ENCODE assay signal across 8 mouse cellular contexts in the genomic region with DNA sequence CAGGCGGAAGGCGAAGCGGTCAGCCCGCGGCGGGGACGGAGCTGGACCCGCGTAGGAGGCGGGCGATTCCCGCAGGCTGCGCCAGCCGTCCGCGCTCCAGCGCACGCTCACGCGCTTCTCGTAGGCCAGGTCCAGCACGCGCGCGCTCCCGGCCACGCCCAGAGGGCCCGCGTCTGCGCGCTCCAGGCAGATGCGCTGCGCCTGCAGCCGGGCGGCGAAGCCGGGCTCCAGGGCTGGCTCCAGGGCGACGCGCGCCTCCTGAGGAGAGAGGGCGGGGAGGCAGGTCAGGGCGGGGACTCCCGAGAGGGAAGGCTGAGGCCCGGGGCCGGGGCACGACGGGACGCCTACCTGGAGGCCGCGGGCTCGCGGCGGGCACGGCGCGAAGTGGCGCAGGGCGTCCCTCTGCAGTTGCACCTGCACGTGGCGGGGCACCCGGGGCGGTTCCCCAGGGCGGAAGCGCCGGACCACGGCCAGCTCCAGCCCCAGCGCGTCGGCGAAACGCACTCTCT. TPM values are rescaled to one million over a fixed set of nuclear protein-coding genes. Genes with fewer than 3 reads are reported as not detected.
DNase-seq lines count a peak whose midpoint lies in the region; ATAC-seq and TF ChIP-seq lines count a peak whose summit lies in the region.

No protein-coding gene starts in this region.

- H3K9ac ChIP-seq in forebrain, embryonic 15.5 days (replicated peaks) = peak overlapping the region; percentile 88
- peak overlapping the region; percentile 46 for H3K9ac ChIP-seq in lung, embryonic 15.5 days

- no peaks in the 10 kb centered on the region for H3K9me3 ChIP-seq in forebrain, embryonic 15.5 days
- H3K9me3 ChIP-seq in lung, embryonic 15.5 days = no peaks in the 10 kb centered on the region

- H3K4me1 ChIP-seq in forebrain, embryonic 15.5 days = peaks cover 17% of the 10 kb centered on the region
- peaks cover 16% of the 10 kb centered on the region for H3K4me1 ChIP-seq in lung, embryonic 15.5 days
- peaks cover 8% of the 10 kb centered on the region for H3K4me1 ChIP-seq in thymus, adult 2 months (replicated peaks; ENCODE audit: control insufficient read depth, insufficient read depth, low read length)

- intact Hi-C loops in heart, postnatal 25 days (cut with DNase I) = no loop called here

- H3K4me2 ChIP-seq in forebrain, embryonic 15.5 days (replicated peaks) = peak overlapping the region; percentile 84
- H3K4me2 ChIP-seq in lung, embryonic 15.5 days = peak overlapping the region; percentile 100

- 0% methylated on average over 55 of the region's 72 CpGs for WGBS in forebrain, embryonic 15.5 days
- under 1% methylated on average over 71 of the region's 72 CpGs for WGBS in lung, embryonic 15.5 days
- WGBS in thymus, adult 2 months = under 1% methylated on average over 72 of the region's 72 CpGs

- peak overlapping the region; percentile 93 for H3K27ac ChIP-seq in forebrain, embryonic 15.5 days (replicated peaks)
- H3K27ac ChIP-seq in lung, embryonic 15.5 days = peak overlapping the region; percentile 77
- no peak overlapping the region for H3K27ac ChIP-seq in thymus, adult 2 months (ENCODE audit: control insufficient read depth, insufficient read depth, low read length)

- peak overlapping the region; percentile 80 for H3K4me3 ChIP-seq in forebrain, embryonic 15.5 days
- H3K4me3 ChIP-seq in lung, embryonic 15.5 days = peak overlapping the region; percentile 52
- H3K4me3 ChIP-seq in thymus, adult 2 months (ENCODE audit: control insufficient read depth, insufficient read depth, low read length) = peak overlapping the region; percentile 56

- H3K36me3 ChIP-seq in forebrain, embryonic 15.5 days = no peaks in the 10 kb centered on the region
- no peaks in the 10 kb centered on the region for H3K36me3 ChIP-seq in lung, embryonic 15.5 days
- H3K36me3 ChIP-seq in thymus, adult 2 months (ENCODE audit: control insufficient read depth, insufficient read depth, low read length) = no peaks in the 10 kb centered on the region

- ATAC-seq in forebrain, embryonic 15.5 days (replicated peaks) = peak; percentile 94
- peak; percentile 92 for ATAC-seq in lung, embryonic 15.5 days (ENCODE audit: borderline replicate concordance, extremely low read depth, low FRiP score, low TSS enrichment)

- H3K27me3 ChIP-seq in forebrain, embryonic 15.5 days = no peaks in the 10 kb centered on the region
- H3K27me3 ChIP-seq in lung, embryonic 15.5 days = peaks cover 7% of the 10 kb centered on the region; the same call in 1 of the 2 replicates
- H3K27me3 ChIP-seq in thymus, adult 2 months (ENCODE audit: control insufficient read depth, insufficient read depth, low read length) = no peaks in the 10 kb centered on the region; the same call in 1 of the 2 replicates

- TF ChIP-seq POLR2A in thymus, adult 2 months (IDR thresholded peaks at IDR 0.05; ENCODE audit: control insufficient read depth, extremely low read depth, insufficient read depth, low read length, poor library complexity) = 0 out of 2 replicates have a peak, but pooled peaks have one; percentile 12

- TF ChIP-seq CTCF in thymus, adult 2 months (IDR thresholded peaks at IDR 0.05; ENCODE audit: borderline replicate concordance, control insufficient read depth, extremely low read depth, insufficient read depth, low read length, poor library complexity) = no peak

- DNase-seq in ES-CJ7 (ENCODE audit: low read depth, low spot score) = peak; percentile 91
- DNase-seq in cerebellum, adult 11-12 months = peak; percentile 96
- peak; percentile 80 for DNase-seq in heart, postnatal 25 days (ENCODE audit: low spot score)
- DNase-seq in layer of hippocampus, adult 8-10 months (ENCODE audit: low spot score in 2 of 2) = peak; percentile 74 to 89
- peak; percentile 89 for DNase-seq in ovary, adult 18-20 months (ENCODE audit: low spot score)
- DNase-seq in thymus, adult 2 months = peak; percentile 80

RNA-seq across cellular contexts. Expression of gene Ppp1r3e, which starts 0.8 kb away (rescaled TPM):
- 1.7 and 2.3 TPM in 2 replicates for polyA plus RNA-seq in forebrain, embryonic 15.5 days (2015; fragmentation: Nextera tagmentation; extraction: Ambion mirVana)
- 1 to 10 TPM; 3.0 to 3.6 TPM for total RNA-seq in heart, postnatal 25 days (2021)
- 10 to 100 TPM; 18.2 to 23.0 (median 22.2) TPM for total RNA-seq in layer of hippocampus, adult 8-10 months (2022)
- polyA plus RNA-seq in lung, embryonic 15.5 days (2015; fragmentation: Nextera tagmentation; extraction: Ambion mirVana) = 1.1 and 1.6 TPM in 2 replicates
- 14.3 and 18.2 TPM in 2 replicates for polyA plus RNA-seq in thymus, adult 2 months (2012; rRNA removed)

RNA-seq across cellular contexts. Expression of gene Homez, which starts 5.8 kb away (rescaled TPM):
- 11.1 and 13.5 TPM in 2 replicates for polyA plus RNA-seq in forebrain, embryonic 15.5 days (2015; fragmentation: Nextera tagmentation; extraction: Ambion mirVana)
- 1 to 10 TPM; 4.7 to 7.3 TPM for total RNA-seq in heart, postnatal 25 days (2021)
- total RNA-seq in layer of hippocampus, adult 8-10 months (2022) = 10 to 100 TPM; 20.3 to 33.2 (median 26.2) TPM
- polyA plus RNA-seq in lung, embryonic 15.5 days (2015; fragmentation: Nextera tagmentation; extraction: Ambion mirVana) = 10.0 and 11.4 TPM in 2 replicates
- 4.7 and 5.9 TPM in 2 replicates for polyA plus RNA-seq in thymus, adult 2 months (2012; rRNA removed)

RNA-seq across cellular contexts. Expression of gene Bcl2l2, which starts 6.6 kb away (rescaled TPM):
- 3.5 and 3.6 TPM in 2 replicates for polyA plus RNA-seq in forebrain, embryonic 15.5 days (2015; fragmentation: Nextera tagmentation; extraction: Ambion mirVana)
- total RNA-seq in heart, postnatal 25 days (2021) = 10 to 100 TPM; 39.7 to 40.3 TPM
- 100 to 1,000 TPM; 117 to 125 (median 121) TPM for total RNA-seq in layer of hippocampus, adult 8-10 months (2022)
- polyA plus RNA-seq in lung, embryonic 15.5 days (2015; fragmentation: Nextera tagmentation; extraction: Ambion mirVana) = 3.0 and 3.1 TPM in 2 replicates
- polyA plus RNA-seq in thymus, adult 2 months (2012; rRNA removed) = 21.4 and 23.5 TPM in 2 replicates

RNA-seq across cellular contexts. Expression of gene Gm20521, which starts 6.6 kb away (rescaled TPM):
- 0.14 and 0.15 TPM in 2 replicates for polyA plus RNA-seq in forebrain, embryonic 15.5 days (2015; fragmentation: Nextera tagmentation; extraction: Ambion mirVana)
- 1 to 10 TPM; 4.5 to 6.8 TPM for total RNA-seq in heart, postnatal 25 days (2021)
- total RNA-seq in layer of hippocampus, adult 8-10 months (2022) = 10 to 100 TPM in 1 of 4 experiments, not detected in 3; 25.6 TPM
- not detected in 2 replicates for polyA plus RNA-seq in lung, embryonic 15.5 days (2015; fragmentation: Nextera tagmentation; extraction: Ambion mirVana)
- 0.28 and 1.9 TPM in 2 replicates for polyA plus RNA-seq in thymus, adult 2 months (2012; rRNA removed)

RNA-seq across cellular contexts. Expression of gene Pabpn1, which starts 15.7 kb away (rescaled TPM):
- polyA plus RNA-seq in forebrain, embryonic 15.5 days (2015; fragmentation: Nextera tagmentation; extraction: Ambion mirVana) = 163 and 164 TPM in 2 replicates
- total RNA-seq in heart, postnatal 25 days (2021) = 10 to 100 TPM; 50.7 to 55.6 TPM
- total RNA-seq in layer of hippocampus, adult 8-10 months (2022) = 100 to 1,000 TPM; 260 to 320 (median 270) TPM
- 102 and 109 TPM in 2 replicates for polyA plus RNA-seq in lung, embryonic 15.5 days (2015; fragmentation: Nextera tagmentation; extraction: Ambion mirVana)
- 190 and 219 TPM in 2 replicates for polyA plus RNA-seq in thymus, adult 2 months (2012; rRNA removed)
